Mouse (Mus musculus) limb, embryonic 11.5 days (tissue): ENCODE results near the gene Ltbp2. TPM values are rescaled to one million over a fixed set of nuclear protein-coding genes. Genes with fewer than 3 reads are reported as not detected.

ENCODE experiments used
- ATAC-seq: fragments of 200-750 bp; cut with Nextera tagmentation; 2 replicates; pipeline ENCODE4 v1.8.0; 2017; ENCODE audit warnings: low read depth; ENCODE audit not compliant: insufficient number of reproducible peaks, low FRiP score, low TSS enrichment
- DNase-seq: peaks from one replicate; pipeline ENCODE4 v3.0.0-alpha.2; 2015; ENCODE audit warnings: low spot score
- H3K27ac ChIP-seq: fragments of 300-500 bp; sonication (generic); replicated peaks from 2 replicates; pipeline ENCODE4 v1.5.1; 2014; ENCODE audit warnings: low read depth, mild to moderate bottlenecking, low read length
- H3K27me3 ChIP-seq: fragments of 300-500 bp; sonication (generic); 2 replicates; pipeline ENCODE4 v1.6.1; 2014; ENCODE audit warnings: mild to moderate bottlenecking, low read length, mixed read lengths; ENCODE audit not compliant: control insufficient read depth, insufficient read depth
- H3K36me3 ChIP-seq: fragments of 300-500 bp; sonication (generic); 2 replicates; pipeline ENCODE4 v1.6.1; 2014; ENCODE audit warnings: mild to moderate bottlenecking, low read length, moderate library complexity, mixed read lengths; ENCODE audit not compliant: control insufficient read depth, insufficient read depth
- H3K4me1 ChIP-seq: fragments of 300-500 bp; sonication (generic); 2 replicates; pipeline ENCODE4 v1.6.1; 2014; ENCODE audit warnings: low read length, mixed read lengths; ENCODE audit not compliant: control insufficient read depth, insufficient read depth
- H3K4me2 ChIP-seq: fragments of 300-500 bp; sonication (generic); 2 replicates; pipeline ENCODE4 v1.6.1; 2014; ENCODE audit warnings: low read depth, mild to moderate bottlenecking, moderate library complexity; ENCODE audit not compliant: severe bottlenecking
- H3K4me3 ChIP-seq: fragments of 300-500 bp; sonication (generic); 2 replicates; pipeline ENCODE4 v1.5.1; 2014; ENCODE audit warnings: low read depth, low read length
- H3K9ac ChIP-seq: fragments of 300-500 bp; sonication (generic); 2 replicates; pipeline ENCODE4 v1.6.1; 2014; ENCODE audit warnings: mild to moderate bottlenecking, low read length
- H3K9me3 ChIP-seq: fragments of 300-500 bp; sonication (generic); 2 replicates; pipeline ENCODE4 v1.6.1; 2016; ENCODE audit warnings: low read length; ENCODE audit not compliant: control insufficient read depth
- WGBS: fragments of 180-500 bp; shearing (Covaris S2); extraction: QIAGEN DNeasy Blood & Tissue Kit; methylation state at CpG from one replicate; pipeline ENCODE4 v1.1.7; 2014; 5-methylcytosine and 5-hydroxymethylcytosine counted together
- polyA plus RNA-seq: library from polyadenylated mRNA; unstranded; fragments of >200 nt; fragmentation: Nextera tagmentation; extraction: Ambion mirVana; gene quantifications from 2 replicates; pipeline ENCODE4 v1.2.1, GENCODE M21; 2014

The Ltbp2 gene
- polyA plus RNA-seq, 1 experiment from 2014 or later, result 0.23 TPM

DNA sequence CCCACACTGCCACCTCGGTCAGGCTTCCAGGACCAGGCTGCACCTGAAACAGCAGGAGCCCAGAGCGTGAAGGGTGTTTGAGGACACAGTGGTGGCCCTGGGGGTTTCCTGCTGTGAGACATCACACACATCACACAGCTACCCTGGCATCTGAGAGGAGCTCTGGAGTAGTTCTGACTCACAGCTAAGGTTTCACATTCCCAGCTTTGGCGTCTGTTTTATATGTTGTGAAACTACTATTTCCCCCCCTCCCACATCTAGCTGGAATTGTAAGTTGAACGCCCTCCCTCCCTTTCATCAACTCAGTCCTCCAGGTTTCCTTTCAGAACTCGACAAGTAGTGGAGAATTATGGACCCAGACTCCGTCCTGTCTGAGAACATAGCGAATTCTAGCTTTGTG is 111.6 kb downstream of the Ltbp2 start:
- Histone ChIP-seq H3K9ac (no peak overlapping the region), H3K27me3 (no peaks in the 10 kb centered on the region), H3K36me3 (peaks cover 15% of the 10 kb centered on the region; the same call in 1 of the 2 replicates), H3K4me1 (no peaks in the 10 kb centered on the region), H3K4me2 (no peak overlapping the region), H3K4me3 (no peak overlapping the region), H3K27ac (no peak overlapping the region), H3K9me3 (no peaks in the 10 kb centered on the region)
- WGBS, result 83% methylated on average over 7 of the region's 7 CpGs
- no peak for ATAC-seq
- no peak for DNase-seq

DNA sequence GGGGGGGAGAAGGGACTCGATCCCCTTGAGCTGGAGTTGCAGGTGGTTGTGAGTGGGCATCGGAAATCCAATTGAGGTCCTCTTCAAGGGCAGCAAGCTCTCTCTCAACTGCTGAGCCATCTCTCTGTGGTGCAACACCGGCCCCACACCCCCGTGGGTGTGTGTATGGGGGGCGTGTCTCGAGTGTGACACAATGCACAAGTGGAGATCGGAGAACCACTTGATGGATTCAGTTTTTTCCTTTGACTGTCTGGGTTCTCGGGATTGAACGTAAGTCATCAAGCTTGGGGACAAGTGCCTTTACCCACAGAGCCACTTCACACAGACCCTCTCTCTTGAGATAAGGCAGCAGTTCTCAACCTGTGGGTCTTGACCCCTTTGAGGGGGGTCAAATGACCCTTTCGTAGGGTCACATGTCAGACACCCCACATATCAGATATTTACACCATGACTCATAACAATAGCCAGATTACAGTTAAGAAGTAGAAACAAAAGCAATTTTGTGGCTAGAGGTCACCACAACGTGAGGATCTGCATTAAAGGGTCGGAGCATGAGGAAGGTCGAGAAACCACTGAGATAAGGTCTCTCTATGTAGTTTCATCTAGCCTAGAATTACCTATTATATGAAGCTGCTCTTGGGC is 112.6 kb downstream of the Ltbp2 start:
- Histone ChIP-seq H3K4me3 (no peak overlapping the region), H3K9ac (no peak overlapping the region), H3K9me3 (no peaks in the 10 kb centered on the region), H3K27ac (no peak overlapping the region), H3K4me1 (no peaks in the 10 kb centered on the region), H3K27me3 (no peaks in the 10 kb centered on the region), H3K36me3 (peaks cover 15% of the 10 kb centered on the region; the same call in 1 of the 2 replicates), H3K4me2 (no peak overlapping the region)
- 91% methylated on average over 13 of the region's 13 CpGs for WGBS
- DNase-seq (no peak), ATAC-seq (no peak)

DNA sequence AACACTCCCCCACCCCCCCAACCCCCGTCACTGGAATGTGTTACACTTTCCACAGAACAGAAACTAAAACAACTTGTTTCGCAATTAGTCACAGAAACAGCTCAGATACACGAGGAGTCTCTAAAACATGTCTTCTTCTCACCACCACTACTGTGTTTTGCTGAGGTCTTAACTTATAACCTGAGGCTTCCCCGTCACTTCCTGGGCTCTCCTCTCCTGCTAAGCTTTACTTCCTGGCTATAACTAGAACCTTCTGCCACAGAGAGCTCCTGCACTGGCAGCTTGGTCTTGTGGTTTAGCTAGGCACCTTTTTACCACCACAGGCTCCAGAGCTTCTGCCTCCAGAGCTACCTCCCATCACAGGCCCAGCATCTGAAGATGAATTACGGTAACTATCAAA is 113.8 kb downstream of the Ltbp2 start:
- no peak overlapping the region for H3K4me3 ChIP-seq
- no peaks in the 10 kb centered on the region for H3K4me1 ChIP-seq
- no peaks in the 10 kb centered on the region for H3K9me3 ChIP-seq
- DNase-seq, result no peak
- 82% methylated on average over 5 of the region's 5 CpGs for WGBS
- H3K4me2 ChIP-seq, result no peak overlapping the region
- no peak for ATAC-seq
- no peaks in the 10 kb centered on the region for H3K27me3 ChIP-seq
- no peak overlapping the region for H3K27ac ChIP-seq
- no peak overlapping the region for H3K9ac ChIP-seq
- peaks cover 15% of the 10 kb centered on the region; the same call in 1 of the 2 replicates for H3K36me3 ChIP-seq

DNA sequence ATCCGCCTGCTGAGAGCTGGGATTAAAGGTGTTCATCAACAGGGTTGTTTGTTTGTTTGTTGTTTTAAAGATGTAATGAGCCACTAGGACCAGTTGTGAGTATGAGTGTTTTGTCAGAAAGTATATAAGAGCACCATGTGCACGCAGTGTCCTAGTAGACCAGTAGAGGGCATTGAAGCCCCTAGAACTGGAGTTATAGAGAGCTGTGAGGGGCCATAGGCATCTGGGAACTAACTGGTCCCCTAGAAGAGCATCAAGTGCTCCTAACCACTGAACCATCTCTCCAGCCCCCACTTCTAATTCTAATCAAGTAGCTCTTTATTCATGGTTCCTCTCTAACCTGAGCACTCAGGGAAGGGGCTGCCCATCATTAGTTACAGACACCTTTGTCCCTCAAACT is 117.3 kb downstream of the Ltbp2 start:
- no peak overlapping the region for H3K4me3 ChIP-seq
- no peaks in the 10 kb centered on the region for H3K27me3 ChIP-seq
- no peak overlapping the region for H3K9ac ChIP-seq
- H3K27ac ChIP-seq, result no peak overlapping the region
- 83% methylated on average over 2 of the region's 2 CpGs for WGBS
- no peak for ATAC-seq
- no peaks in the 10 kb centered on the region for H3K4me1 ChIP-seq
- H3K4me2 ChIP-seq, result no peak overlapping the region
- DNase-seq, result peak; percentile 59
- H3K9me3 ChIP-seq, result no peaks in the 10 kb centered on the region
- H3K36me3 ChIP-seq, result peaks cover 10% of the 10 kb centered on the region; the same call in 1 of the 2 replicates

DNA sequence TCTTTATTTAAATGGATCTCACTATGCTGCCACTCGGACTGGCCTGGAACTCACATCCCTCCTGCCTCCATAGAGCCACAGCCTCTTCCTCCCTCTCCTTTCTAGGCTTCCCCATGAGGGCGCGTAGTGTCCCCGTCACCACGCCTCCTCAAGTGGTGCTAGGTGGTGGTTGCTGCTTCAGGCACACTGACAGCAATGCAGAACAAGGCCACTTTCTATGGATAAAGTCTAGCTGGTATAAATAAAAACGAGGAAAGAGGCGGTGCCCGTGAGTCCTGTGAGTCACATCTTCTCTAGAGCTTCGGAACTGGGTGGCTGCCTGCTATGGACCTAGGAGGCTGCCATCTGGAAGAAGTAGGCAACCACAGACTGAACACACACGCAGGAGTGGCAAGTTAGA is 120.3 kb downstream of the Ltbp2 start:
- Histone ChIP-seq H3K4me1 (peaks cover 4% of the 10 kb centered on the region), H3K27ac (no peak overlapping the region), H3K27me3 (no peaks in the 10 kb centered on the region), H3K4me3 (no peak overlapping the region), H3K9ac (no peak overlapping the region), H3K36me3 (no peaks in the 10 kb centered on the region), H3K4me2 (no peak overlapping the region), H3K9me3 (no peaks in the 10 kb centered on the region)
- DNase-seq (no peak), ATAC-seq (no peak)
- 92% methylated on average over 10 of the region's 10 CpGs for WGBS

DNA sequence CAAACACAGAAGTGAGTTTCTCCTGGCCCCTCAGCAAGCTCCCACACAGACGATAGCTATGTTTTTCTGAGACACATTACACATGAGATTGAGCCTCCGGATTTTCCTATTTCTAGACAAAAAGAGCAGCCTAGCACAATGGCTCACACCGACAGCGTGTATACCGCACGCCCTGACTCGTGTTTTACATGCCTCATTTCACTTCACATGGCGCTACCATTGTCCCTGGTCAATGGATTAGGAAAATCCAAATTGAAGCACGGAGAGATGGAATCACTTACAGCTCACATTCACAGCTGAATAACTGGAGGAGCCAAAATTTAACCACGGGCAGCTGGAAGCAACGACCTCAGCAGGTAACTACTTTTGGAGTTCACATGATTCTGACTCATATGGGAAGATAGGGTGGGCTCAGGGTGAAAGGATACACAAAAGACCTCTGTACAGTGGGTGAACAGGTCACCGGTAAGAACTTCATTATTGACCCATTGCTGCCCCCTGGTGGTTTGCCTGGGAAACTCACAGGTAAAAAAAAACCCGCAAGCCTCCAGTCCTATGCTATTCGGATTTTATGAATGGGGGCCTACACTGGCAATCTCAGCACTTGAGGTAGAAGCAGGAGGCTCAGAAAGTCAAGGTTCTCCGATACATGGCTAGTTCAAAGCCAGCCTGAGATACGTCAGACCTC is 121.2 kb downstream of the Ltbp2 start:
- no peaks in the 10 kb centered on the region for H3K27me3 ChIP-seq
- H3K9ac ChIP-seq, result no peak overlapping the region
- H3K4me3 ChIP-seq, result no peak overlapping the region
- DNase-seq (peak; percentile 90), ATAC-seq (no peak)
- H3K9me3 ChIP-seq, result no peaks in the 10 kb centered on the region
- H3K27ac ChIP-seq, result no peak overlapping the region
- H3K4me1 ChIP-seq, result peaks cover 4% of the 10 kb centered on the region
- no peak overlapping the region for H3K4me2 ChIP-seq
- WGBS, result 68% methylated on average over 16 of the region's 16 CpGs
- no peaks in the 10 kb centered on the region for H3K36me3 ChIP-seq

DNA sequence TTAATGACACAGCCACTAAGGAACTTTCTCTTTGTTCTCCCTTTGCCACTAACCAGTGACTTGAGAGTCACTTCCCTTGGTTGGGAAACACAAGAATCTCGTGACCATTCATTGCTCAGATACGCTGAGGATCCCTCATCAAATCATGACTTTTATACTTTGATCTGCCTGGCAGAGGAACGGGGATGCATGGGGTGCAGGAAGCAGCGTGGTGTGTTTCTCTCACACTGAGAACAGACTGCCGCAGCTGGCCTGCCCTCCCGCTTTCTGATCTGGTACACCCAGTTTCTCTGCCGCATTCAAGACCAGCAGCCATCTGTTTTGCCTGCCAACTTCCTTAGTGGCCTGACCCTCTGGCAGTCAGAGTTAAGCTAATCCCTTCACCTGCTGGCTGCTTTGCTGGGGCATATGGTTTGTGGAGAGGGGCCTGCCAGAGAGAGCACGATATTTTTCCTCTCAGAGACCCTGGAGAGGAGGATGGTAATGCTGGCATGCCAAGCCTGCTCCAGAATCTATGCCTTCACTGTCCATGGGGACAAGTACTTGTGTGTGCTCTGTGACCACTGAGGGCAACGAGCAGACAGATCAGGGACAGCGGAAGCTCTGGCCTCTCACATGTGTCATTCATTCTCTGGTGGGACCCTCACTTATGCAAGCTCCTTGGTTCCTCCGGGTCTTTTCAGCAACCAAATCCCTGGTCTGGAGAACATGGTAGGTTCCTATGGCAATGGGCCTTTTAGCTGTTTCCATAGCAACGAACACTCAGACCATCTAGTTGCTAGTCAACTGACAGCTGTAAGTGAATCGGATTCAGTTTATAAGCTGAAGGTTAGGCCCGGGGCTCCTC is 124.0 kb downstream of the Ltbp2 start:
- ATAC-seq (no peak), DNase-seq (peak; percentile 50)
- no peak overlapping the region for H3K9ac ChIP-seq
- no peak overlapping the region for H3K27ac ChIP-seq
- no peak overlapping the region for H3K4me2 ChIP-seq
- H3K4me3 ChIP-seq, result no peak overlapping the region
- no peaks in the 10 kb centered on the region for H3K36me3 ChIP-seq
- no peaks in the 10 kb centered on the region for H3K9me3 ChIP-seq
- peaks cover 4% of the 10 kb centered on the region for H3K4me1 ChIP-seq
- WGBS, result 40% methylated on average over 14 of the region's 14 CpGs
- H3K27me3 ChIP-seq, result no peaks in the 10 kb centered on the region

DNA sequence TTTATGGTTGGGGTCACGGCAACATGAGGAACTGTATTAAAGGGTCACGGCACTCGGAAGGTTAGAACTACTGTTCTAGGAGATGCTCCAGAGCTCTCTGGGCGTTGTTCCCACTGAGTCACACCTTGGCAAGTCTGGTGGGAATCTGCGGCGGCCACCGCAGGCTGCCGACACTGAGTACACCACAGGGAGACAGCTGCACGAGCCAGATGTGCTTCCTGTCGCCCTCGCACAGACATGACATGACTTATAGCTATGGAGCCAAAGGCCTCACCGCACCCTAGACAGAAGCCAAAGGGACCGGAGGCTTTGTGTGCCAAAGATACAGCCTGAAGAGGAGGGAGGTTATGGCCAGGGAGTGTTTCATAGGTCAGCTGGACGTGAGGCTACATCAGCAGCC is 125.7 kb downstream of the Ltbp2 start:
- H3K4me1 ChIP-seq, result peaks cover 4% of the 10 kb centered on the region
- H3K9ac ChIP-seq, result no peak overlapping the region
- DNase-seq (no peak), ATAC-seq (no peak)
- H3K27me3 ChIP-seq, result no peaks in the 10 kb centered on the region
- no peaks in the 10 kb centered on the region for H3K36me3 ChIP-seq
- no peak overlapping the region for H3K4me2 ChIP-seq
- 49% methylated on average over 14 of the region's 14 CpGs for WGBS
- H3K27ac ChIP-seq, result no peak overlapping the region
- H3K9me3 ChIP-seq, result no peaks in the 10 kb centered on the region
- H3K4me3 ChIP-seq, result no peak overlapping the region
